Mouse (Mus musculus) induced T-regulatory cell, adult 2 months (primary cell): Measurements from ENCODE around the gene Peak1.

ENCODE experiments used
- DNase-seq: peaks from one replicate; pipeline ENCODE4 v3.0.0-alpha.2; 2012; ENCODE audit warnings: low read depth

The Peak1 gene

DNA sequence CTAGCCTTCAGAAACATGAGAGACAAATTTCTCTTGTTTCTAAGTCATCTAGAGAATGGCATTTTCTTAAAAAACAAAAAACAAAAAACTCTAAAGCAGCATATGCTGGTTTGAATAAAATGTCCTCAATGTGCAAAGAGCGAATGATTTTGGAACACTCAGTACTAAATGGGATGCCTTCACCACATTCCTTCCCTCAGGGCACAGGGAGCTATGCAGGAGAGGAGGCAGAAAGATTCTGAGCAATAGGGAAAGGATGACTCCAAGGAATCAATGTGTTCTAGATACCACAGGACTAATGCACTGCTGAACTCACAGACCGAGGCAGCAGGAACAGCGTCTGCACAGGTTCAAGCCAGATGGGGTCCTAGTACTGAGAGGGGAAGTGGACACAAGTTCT is 103.5 kb downstream of the Peak1 start:
- no peak for DNase-seq

DNA sequence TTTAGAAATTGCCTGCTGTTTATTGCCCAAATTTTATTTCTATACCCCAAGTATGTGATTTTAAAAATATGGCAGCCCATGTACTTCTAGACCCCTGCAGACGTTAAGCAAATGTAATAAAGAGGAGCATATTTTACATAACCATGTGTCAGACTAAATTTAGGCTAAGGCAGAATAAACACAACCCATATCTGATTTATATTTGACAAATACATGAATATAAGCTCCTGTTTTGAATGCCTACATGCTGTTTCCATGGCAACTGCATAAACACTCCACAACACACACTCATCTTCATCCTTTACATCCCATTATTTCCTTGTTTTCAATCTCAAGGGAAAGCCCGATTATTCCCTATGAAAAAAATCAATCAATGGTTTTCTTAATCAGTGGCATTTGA is 108.8 kb downstream of the Peak1 start:
- no peak for DNase-seq

DNA sequence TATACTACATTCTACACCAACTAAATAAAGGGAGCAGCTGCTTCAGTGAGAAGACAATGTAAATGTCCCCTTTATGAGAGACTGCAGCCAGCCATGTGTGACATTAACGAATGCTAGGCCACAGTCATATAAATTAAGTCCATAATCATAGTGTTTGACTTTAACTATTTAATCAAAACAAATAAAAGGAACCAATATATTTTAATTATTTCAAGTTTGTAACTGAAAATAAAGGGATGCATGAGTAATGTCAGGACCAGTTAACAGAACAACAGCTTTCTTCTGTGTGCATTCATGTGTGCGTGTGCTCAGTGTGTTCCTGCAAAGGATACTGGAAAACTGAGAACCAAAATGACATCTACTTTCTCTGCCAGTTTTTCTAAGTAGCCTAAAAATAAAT is 113.3 kb downstream of the Peak1 start:
- no peak for DNase-seq

DNA sequence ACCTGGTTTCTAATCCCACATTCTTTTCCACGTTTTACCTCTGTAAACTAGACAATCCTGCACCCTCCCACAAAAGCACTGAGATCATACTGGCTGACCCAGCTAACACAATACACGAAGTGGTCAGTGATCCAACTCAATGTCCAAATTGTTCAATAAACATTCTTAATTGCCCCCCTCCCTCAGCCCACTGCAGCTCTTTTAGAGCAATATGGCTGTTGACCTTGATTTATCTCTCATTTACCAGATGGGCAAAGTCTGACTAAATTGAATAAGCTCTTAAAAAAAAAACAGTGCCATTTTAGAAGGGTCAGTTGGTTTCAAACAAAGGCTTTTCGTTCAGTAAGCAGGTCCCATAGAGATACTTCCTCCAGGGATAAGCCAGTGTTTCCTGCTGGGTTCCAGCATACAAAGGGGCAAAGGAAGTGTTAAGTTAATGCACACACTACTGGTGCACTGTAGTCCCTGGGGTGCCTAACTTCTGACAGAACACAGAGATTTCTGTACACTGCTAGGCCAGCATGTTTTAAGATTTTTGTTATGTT is 114.9 kb downstream of the Peak1 start:
- DNase-seq: no peak

DNA sequence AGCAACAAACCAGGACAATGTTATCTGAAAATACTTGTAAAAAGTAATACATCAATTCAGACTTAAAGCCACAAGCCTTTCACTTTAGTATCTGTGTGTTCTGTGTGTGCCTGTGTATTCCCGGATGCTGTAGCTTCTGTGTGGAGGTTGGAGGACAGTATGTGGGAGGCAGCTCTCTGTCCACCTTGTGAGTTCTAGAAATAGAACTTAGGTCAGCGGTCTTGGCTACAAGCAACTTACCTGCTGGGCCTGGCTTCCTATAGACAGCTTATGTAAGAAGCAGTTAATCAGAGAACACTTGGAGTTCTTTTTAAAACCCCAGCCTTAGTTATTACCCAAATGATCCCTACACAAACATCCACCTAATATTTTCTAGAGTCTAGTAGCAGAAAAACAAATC is 127.8 kb downstream of the Peak1 start:
- DNase-seq: no peak

DNA sequence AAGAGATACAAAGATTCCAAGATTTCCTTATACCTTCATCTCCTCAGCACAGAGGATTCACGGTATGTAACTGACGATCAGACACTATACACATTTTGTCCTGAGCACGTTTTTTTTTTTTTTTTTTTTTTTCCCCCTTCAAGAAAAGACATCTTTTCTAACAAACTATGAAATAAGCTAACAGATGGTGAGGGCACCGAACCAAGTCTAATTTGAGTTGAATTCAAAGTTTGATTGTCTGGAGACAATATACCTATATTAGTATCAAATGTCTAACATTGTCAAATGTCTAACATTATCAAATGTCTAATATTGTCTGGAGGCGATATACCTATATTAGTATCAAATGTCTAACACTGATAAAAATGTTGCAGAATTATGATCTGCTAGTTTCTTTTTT is 135.4 kb downstream of the Peak1 start:
- no peak for DNase-seq

DNA sequence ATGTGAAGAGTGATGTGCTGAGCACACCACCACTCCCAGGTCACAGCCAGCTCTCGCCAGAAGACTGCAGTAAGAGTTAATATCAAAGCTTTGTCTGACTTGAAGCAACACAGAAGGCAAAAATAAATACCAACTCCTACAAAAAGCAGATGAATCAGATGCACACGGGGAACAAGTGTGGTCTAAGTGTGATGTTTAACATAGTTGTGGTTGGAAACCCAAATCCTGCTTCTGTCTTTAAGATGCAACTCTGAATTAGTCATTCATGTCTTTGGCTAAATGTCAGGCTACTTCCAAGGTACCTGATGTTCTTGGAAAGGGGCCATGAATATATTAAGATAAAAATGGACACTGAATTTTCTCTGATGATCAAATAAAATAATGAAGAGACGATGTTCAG is 144.3 kb downstream of the Peak1 start:
- DNase-seq: peak; percentile 16

DNA sequence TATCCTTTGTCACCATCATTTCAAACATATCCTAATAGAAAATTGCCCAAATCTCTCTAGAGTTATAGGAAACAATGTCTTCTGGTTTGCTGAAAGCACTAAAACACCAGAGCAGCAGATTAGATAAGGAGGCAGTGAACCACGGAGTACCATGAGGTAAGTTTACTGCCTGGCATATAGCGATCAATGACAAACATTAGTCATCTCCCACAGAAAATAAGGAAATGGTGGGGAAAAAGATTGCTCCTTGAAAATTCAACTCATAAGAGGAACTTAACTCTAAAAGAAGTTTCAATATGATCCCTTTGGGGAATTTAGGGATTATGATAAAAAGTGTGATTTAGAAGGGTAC is 145.6 kb downstream of the Peak1 start:
- no peak for DNase-seq

DNA sequence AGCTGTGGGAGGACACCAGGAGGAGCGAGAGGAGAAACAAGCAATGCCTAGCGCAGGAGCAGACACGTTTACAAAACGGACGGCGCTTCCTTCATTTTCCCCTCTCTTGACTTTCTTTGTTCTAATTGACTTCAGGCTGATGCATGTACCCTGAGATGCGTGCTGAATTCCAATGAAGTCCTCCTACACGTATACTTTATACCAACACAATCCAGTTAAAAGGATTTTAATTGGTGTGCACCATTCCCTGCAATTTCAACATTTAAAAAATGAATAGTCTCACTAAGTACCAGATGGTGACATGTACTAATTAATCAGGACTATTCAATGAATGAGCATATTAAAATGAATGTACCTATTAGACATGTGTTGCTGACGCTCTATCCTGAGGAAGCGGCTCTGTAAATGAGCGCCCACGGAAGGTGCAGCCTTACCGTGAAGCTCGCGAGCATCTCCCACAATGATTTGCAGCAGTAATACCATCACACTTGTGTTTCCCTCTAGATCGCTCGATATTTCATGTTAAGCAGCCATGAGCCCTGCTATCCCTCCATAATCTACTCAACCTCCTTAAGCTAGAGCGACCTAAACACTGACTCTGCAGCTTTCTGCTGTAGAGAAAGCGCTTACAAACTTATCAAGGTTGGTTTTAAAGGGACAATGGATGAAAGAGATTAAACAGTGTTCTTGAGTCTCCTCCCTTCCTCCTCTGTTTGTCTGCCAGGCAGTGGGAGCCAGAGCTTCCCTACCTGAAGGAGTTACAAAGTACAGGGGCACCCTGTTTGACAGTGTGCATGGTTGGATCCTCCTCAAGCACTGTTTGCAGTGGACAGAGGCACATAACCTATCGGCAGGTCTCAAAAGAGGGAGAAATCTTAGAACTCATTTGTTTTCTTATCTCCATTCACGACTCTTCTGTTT is 146.3 kb downstream of the Peak1 start:
- DNase-seq: no peak

DNA sequence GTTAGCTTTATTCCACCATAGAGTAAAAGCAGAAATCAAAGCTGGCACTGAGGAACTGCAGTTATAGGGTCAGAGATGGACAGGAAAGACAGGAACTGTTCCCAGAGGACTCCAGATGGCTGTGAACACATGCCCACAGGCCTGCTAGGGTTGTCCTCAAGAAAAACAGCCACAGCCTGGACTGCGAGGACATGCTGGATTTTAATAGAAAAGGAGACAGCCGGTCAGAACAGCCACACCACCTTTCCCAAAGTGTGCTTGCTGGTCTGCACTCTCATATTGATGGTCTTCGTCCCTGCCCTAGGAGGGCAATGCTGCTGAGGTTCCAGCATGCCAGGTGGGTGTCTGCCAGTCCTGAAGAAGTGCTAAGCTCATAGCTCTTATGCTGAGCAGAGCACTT is 148.8 kb downstream of the Peak1 start:
- DNase-seq: no peak

DNA sequence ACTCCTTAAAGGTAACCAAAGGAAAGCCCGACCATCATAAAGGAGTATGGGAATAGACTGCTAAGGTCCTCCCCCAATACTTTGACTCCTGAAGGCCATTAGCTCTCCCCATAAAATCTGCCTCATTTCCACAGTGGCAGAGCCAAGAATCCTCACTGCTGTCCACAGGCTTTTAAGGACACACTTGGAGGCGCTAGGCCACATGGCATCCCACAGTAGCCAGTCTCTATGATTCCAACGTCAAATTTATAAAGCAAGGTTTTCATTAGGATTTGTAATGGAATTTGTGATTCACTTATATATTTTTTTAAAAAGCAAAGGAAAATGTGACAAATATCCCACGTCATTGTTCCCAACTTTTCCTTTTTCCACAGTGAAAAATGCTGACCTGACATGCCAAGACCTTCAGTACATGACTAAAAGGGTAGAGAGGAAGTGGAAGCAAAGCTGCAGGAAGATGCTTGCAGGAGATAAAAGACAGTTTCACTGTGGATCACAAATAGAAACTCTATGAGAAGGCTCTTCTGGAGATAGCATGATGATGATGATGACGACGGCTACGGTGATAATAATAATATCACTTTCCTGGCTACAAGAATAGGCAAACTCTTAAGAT is 151.6 kb downstream of the Peak1 start:
- peak; percentile 18 for DNase-seq

DNA sequence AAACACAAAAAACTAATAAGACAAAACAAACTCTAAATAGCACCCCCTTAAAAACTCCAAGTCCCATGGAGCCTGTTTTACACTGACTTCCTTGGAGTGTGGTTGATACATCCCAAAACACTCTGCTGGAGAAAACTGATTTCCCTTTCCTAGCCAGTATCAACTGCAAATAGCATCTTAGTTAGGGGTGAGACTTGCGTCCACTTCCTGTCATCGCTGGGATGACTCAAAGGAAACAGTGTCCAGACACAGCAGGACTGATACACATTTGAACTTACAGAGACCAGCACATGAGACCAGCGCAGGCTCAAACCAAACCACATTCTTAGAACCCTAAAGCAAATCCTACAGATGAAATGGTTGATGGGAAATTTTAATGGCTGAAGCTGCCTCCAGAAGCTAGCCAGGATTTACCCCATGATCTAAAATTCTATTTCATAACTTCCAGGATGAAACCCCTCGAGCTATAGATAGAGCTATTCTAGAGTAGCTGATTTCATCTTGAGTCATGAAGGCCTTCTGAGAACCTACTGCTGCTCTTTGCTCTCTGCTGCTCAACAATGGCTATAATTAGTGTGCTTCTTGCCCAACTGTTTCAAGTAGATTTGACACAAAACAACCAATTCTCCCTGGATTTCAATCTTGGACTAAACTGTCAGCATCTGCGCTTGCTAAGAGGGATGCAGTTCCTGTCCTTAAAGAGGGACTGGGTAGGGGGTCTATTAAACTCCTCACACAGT is 152.2 kb downstream of the Peak1 start:
- DNase-seq: peak; percentile 44

DNA sequence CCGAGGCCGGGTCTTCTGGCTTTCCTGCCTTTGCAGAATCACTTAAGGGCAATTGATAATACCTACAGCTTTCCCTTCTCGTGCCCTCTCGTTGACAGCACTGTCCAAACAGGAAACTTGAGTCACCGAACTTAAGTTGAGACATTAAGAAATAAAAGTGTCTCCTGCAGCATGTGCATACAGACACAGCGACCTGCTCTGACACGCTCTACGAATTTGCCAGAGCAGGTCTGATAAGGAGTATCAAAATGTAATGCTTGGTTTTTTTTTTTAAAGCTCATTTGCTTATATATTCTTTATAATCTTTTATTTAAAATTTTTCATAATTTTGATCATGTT is 152.9 kb downstream of the Peak1 start:
- no peak for DNase-seq

DNA sequence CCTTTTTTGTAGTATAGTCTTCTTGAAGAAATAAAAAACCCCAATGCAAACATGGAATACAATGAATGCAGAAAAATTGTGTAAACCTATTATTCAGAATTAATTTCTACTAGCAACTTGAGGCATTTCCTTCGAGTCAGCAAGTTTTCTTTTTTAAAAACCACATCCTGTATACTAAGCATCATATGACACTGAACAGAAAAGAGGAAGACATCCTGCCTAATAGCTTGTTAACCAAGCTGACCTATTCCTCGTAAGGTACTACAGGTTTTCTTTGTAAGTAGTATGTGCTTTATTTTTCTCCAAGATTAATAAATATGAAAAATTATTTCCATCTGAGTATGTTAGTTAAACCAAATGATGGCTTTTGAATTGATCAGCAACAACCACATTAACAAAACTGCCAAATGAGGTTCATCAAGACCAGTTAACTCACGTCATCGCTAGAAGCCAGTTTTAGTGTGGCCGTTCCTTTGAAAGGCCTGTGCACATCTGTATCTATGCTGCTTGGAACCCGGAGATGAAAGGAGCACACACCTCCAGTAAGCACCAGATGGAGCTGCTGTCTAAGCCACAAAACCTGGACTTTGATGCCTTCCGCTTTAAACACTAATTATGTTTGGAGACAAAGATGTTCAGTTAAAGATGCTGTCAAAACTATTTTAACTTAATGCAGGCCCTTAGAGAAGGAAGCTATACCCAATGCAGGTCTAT is 153.4 kb downstream of the Peak1 start:
- peak; percentile 84 for DNase-seq

DNA sequence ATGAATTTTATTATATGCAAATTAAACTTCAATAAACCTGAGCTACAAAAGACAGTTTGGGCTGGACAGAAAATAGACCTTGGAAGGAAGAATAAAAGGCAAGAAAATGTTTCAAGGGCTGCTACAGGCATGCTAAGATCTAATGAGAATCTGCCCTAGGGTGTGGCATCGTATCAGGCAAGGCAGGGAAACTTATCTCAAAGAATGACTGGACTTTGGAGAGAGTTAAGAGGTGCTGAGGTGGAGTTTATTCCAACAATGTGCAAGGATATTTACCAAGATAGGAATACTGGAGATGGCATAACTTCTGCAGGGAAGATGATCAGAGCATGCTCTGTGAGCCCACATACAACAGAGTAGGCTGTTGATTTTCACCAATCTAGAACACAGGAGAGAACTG is 154.8 kb downstream of the Peak1 start:
- peak; percentile 8 for DNase-seq

DNA sequence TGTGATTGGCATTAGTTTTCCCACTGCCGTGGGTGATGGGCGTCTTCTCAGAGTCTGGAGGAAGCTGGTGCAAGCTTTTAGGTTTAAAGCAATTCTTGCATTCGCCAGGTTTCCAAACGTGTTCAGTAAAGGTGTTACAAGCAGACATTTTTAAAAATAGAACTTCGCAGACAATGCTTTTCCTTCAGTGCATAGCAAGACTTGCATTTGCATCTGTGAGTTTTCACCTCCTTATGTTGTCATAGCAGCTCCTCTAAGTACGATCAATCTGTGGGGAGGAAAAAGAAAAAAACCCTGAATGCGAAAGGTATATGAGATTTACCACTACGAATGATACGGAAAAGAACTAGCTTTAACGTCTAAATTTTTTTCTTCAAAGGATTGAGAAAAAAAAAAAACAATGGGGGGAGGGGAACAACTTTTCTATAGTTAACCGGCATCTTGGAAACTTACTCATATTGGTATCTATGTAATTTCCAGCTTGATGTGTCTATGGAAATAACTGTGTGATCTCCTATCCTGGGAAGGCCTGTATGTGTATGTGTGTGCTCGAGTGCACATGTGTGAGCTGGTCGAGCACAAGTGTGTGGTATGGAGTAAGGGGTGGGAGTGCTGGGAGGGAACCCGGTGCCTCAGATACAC is 157.3 kb downstream of the Peak1 start:
- DNase-seq: peak; percentile 79

DNA sequence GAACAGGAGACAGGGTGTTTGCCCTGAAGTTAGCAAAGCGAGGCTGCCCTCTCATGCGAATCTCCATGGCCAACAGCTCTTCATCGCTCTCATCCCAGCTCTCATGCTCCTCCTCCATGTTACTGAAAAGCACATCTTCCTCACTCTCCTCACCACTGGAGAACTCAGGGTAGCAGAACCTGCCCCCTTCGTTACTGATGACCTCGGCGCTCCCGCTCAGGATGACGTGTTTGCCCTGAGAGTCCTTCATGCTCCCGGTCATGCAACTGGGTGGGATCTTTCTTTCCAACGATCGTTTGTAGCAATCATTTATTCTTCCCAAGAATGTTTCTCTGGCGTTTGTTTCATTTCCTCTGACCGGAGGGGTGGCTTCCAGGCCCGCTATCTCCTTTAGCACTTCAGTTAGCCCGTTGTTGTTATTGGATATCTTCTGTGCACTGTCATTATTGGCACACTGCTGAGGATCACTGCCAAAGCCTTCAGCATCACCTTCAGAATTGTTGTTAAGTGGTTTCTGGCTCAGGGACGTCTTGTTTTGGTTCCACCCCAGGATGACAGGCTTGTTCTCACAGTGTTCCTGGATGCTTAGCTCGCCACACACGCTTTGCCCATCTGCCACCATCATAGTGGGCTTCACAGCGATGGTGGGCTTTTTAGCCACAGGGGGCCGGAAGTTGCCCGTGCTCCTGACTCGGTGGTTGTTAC is 157.9 kb downstream of the Peak1 start:
- DNase-seq: no peak

DNA sequence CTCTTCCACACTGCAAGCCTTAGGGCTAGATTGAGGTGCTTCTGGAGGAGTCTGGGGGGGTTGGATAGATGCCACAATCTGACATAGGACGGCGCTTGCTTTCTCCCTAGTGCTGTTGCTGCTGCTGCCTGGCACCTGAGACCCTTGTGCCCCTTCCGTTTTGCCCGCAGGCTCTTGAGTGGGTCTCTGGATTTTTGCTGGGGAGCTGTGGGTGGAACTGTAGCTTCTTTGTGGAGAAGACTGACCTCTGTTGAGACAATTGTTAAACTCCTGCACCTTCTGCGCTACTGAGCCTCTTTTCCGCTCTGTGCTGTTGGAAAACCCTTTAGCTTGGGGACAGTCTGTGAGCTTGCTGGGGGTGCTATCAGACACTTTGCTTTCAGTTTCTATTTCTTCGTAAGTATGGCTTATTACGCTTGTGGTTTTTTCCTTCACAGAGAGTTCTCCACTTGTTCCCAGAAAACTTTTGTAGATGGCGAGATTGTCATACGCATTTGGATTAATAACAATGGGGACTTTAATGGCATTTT is 159.5 kb downstream of the Peak1 start:
- peak; percentile 74 for DNase-seq

DNA sequence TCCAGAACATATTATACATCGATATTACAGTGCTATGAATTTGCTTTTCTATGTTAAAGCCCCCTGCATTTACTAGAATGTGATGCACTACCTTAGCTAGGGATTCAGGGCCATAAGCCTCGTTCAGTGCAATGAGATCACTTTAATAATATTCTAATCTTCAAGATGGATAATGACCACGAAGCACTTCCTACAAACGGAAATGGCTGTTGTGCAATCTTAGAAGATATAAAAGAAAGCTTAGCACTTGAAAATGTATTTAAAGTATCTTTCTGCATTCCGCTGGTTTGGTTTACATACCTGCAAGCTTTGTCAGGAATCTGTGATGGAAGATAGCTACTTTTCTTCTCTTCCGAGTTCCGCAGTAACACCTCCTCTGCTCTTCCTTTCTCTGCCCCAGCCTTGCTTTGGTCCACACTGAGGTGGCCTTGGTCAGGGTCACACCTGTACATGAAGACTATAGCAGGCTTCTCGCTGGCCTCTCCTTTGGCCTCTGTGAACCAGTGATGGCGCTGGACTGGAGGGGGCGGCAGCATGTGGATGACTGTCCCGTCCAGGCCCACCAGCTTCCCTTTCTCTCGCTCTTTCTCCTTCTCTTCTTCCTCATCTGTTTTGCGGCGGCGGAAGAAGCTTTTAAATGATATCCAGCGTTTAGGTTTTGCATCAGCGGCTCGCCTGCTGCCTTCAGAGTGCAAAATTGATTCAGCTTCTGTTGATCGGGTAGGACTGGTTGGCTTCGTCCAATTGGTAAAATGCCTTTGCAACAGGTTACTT is 160.5 kb downstream of the Peak1 start:
- peak; percentile 8 for DNase-seq
